ENCODE assay signal across 8 mouse cellular contexts in genomic region chr9:43745051-43745792, GRCm38 (mm10). TPM values are rescaled to one million over a fixed set of nuclear protein-coding genes. Genes with fewer than 3 reads are reported as not detected.
A peak's percentile ranks its signal among the peaks of the same experiment; 100 is the strongest.
DNase-seq lines count a peak whose midpoint lies in the region; ATAC-seq and TF ChIP-seq lines count a peak whose summit lies in the region.

No protein-coding gene starts in this region.

- H3K9me3 ChIP-seq in forebrain, embryonic 12.5 days: no peaks in the 10 kb centered on the region
- no peaks in the 10 kb centered on the region for H3K9me3 ChIP-seq in intestine, postnatal 0 days (ENCODE audit: control insufficient read depth)
- no peaks in the 10 kb centered on the region for H3K9me3 ChIP-seq in lung, embryonic 15.5 days

- peak; percentile 49 for ATAC-seq in forebrain, embryonic 12.5 days (ENCODE audit: low FRiP score)
- ATAC-seq in intestine, postnatal 0 days: no peak
- ATAC-seq in lung, embryonic 15.5 days (ENCODE audit: borderline replicate concordance, extremely low read depth, low FRiP score, low TSS enrichment): no peak
- ATAC-seq in megakaryocyte-erythroid progenitor cell, adult 5-6 weeks (replicated peaks; ENCODE audit: low FRiP score, low TSS enrichment, poor library complexity, severe bottlenecking): no peak

- peak overlapping the region; percentile 78 for H3K4me3 ChIP-seq in kidney, adult 2 months (ENCODE audit: insufficient read depth, low read depth, low read length)
- peak overlapping the region; percentile 90 for H3K4me3 ChIP-seq in forebrain, embryonic 12.5 days (replicated peaks)
- peak overlapping the region; percentile 70 for H3K4me3 ChIP-seq in intestine, postnatal 0 days (ENCODE audit: low read depth, low read length)
- peak overlapping the region; percentile 92 for H3K4me3 ChIP-seq in lung, embryonic 15.5 days

- H3K36me3 ChIP-seq in kidney, adult 2 months (ENCODE audit: control insufficient read depth, insufficient read depth, low read length): no peaks in the 10 kb centered on the region
- H3K36me3 ChIP-seq in forebrain, embryonic 12.5 days (replicated peaks): no peaks in the 10 kb centered on the region
- H3K36me3 ChIP-seq in intestine, postnatal 0 days (ENCODE audit: control insufficient read depth, insufficient read depth): no peaks in the 10 kb centered on the region
- no peaks in the 10 kb centered on the region for H3K36me3 ChIP-seq in lung, embryonic 15.5 days

- H3K4me1 ChIP-seq in kidney, adult 2 months (ENCODE audit: control insufficient read depth, insufficient read depth, low read length): no peaks in the 10 kb centered on the region; the same call in 1 of the 2 replicates
- peaks cover 62% of the 10 kb centered on the region for H3K4me1 ChIP-seq in forebrain, embryonic 12.5 days
- peaks cover 5% of the 10 kb centered on the region; the same call in 1 of the 2 replicates for H3K4me1 ChIP-seq in intestine, postnatal 0 days (replicated peaks; ENCODE audit: control insufficient read depth, insufficient read depth, low read length)
- H3K4me1 ChIP-seq in lung, embryonic 15.5 days: peaks cover 37% of the 10 kb centered on the region

- DNase-seq in kidney, adult 2 months: peak; percentile 56
- DNase-seq in kidney, adult 11 months: no peak
- DNase-seq in adrenal gland, postnatal 25 days: peak; percentile 41
- peak; percentile 54 for DNase-seq in right cerebral cortex, adult 18-20 months

- 0 out of 2 replicates have a peak, but pooled peaks have one; percentile 12 for TF ChIP-seq CTCF in kidney, adult 2 months (conservative IDR thresholded peaks at IDR 0.05; ENCODE audit: insufficient read depth, insufficient read length, low read depth, low read length)
- peak; percentile 63 for TF ChIP-seq CTCF in intestine, postnatal 0 days (IDR thresholded peaks at IDR 0.05; ENCODE audit: low read depth)

- 2% methylated on average over 43 of the region's 43 CpGs for WGBS in kidney, adult 2 months
- under 1% methylated on average over 42 of the region's 43 CpGs for WGBS in forebrain, embryonic 12.5 days
- WGBS in intestine, postnatal 0 days: 1% methylated on average over 43 of the region's 43 CpGs
- under 1% methylated on average over 43 of the region's 43 CpGs for WGBS in lung, embryonic 15.5 days

- H3K4me2 ChIP-seq in forebrain, embryonic 12.5 days: peak overlapping the region; percentile 88
- peak overlapping the region; percentile 96 for H3K4me2 ChIP-seq in intestine, postnatal 0 days (replicated peaks; ENCODE audit: low read depth)
- peak overlapping the region; percentile 98 for H3K4me2 ChIP-seq in lung, embryonic 15.5 days

- no peak for TF ChIP-seq POLR2A in kidney, adult 2 months (IDR thresholded peaks at IDR 0.05; ENCODE audit: low read depth, low read length)

- no peak overlapping the region for H3K27ac ChIP-seq in kidney, adult 2 months (ENCODE audit: insufficient read depth, low read depth, low read length)
- peak overlapping the region; percentile 98 for H3K27ac ChIP-seq in forebrain, embryonic 12.5 days
- H3K27ac ChIP-seq in intestine, postnatal 0 days (ENCODE audit: low read depth, low read length): no peak overlapping the region
- no peak overlapping the region for H3K27ac ChIP-seq in lung, embryonic 15.5 days

- no peaks in the 10 kb centered on the region for H3K27me3 ChIP-seq in kidney, adult 2 months (replicated peaks; ENCODE audit: control insufficient read depth, insufficient read depth, low read length)
- H3K27me3 ChIP-seq in forebrain, embryonic 12.5 days: peaks cover 10% of the 10 kb centered on the region
- no peaks in the 10 kb centered on the region for H3K27me3 ChIP-seq in intestine, postnatal 0 days (replicated peaks; ENCODE audit: control insufficient read depth, insufficient read depth, low read length)
- H3K27me3 ChIP-seq in lung, embryonic 15.5 days: no peaks in the 10 kb centered on the region

- H3K9ac ChIP-seq in forebrain, embryonic 12.5 days: peak overlapping the region; percentile 98
- H3K9ac ChIP-seq in intestine, postnatal 0 days (ENCODE audit: low read depth, low read length): peak overlapping the region; percentile 83
- H3K9ac ChIP-seq in lung, embryonic 15.5 days: peak overlapping the region; percentile 94

RNA-seq across cellular contexts. Expression of gene Nectin1, which starts 1.4 kb away (rescaled TPM):
- polyA plus RNA-seq in kidney, adult 2 months (2012; rRNA removed): 26.5 and 27.6 TPM in 2 replicates
- 23.6 and 25.7 TPM in 2 replicates for total RNA-seq in adrenal gland, postnatal 25 days (2021)
- 11.4 and 12.1 TPM in 2 replicates for polyA plus RNA-seq in forebrain, embryonic 12.5 days (2016; fragmentation: Nextera tagmentation; extraction: Ambion mirVana)
- 4.7 and 5.5 TPM in 2 replicates for polyA plus RNA-seq in intestine, postnatal 0 days (2015; fragmentation: Nextera tagmentation; extraction: Ambion mirVana)
- 5.2 and 5.5 TPM in 2 replicates for polyA plus RNA-seq in lung, embryonic 15.5 days (2015; fragmentation: Nextera tagmentation; extraction: Ambion mirVana)
- total RNA-seq in megakaryocyte-erythroid progenitor cell, adult 5-6 weeks (2014; fragmentation: Nextera tagmentation): 2.5 and 3.0 TPM in 2 replicates
- 0.94 and 1.8 TPM in 2 replicates for total RNA-seq in megakaryocyte-erythroid progenitor cell, adult 5-6 weeks (2017)
